Mouse (Mus musculus): ENCODE data around the gene Arcn1. TPM values are rescaled to one million over a fixed set of nuclear protein-coding genes. Genes with fewer than 3 reads are reported as not detected.

The Arcn1 gene
- total and polyA plus RNA-seq, 2 experiments = 33.1 to 98.6 TPM

GRCm38 (mm10) chr9:44699730-44700129 is 67.9 kb downstream of the Arcn1 start:
- no peak for DNase-seq (ENCODE audit: extremely low read depth, low read depth, low spot score)
- WGBS = 86% methylated on average over 5 of the region's 5 CpGs
- H3K4me1 ChIP-seq (ENCODE audit: control insufficient read depth, insufficient read depth, low read length) = no peaks in the 10 kb centered on the region

GRCm38 (mm10) chr9:44699196-44699595 is 68.4 kb downstream of the Arcn1 start:
- Histone ChIP-seq H3K79me2 (ENCODE audit: control insufficient read depth, insufficient read depth, low read length) (no peaks in the 10 kb centered on the region), H3K4me3 (ENCODE audit: insufficient read depth, low read depth, low read length) (no peak overlapping the region), H3K27ac (replicated peaks; ENCODE audit: insufficient read depth, low read depth, low read length) (no peak overlapping the region), H3K9ac (ENCODE audit: low read depth, low read length) (no peak overlapping the region), H3K36me3 (ENCODE audit: control insufficient read depth, insufficient read depth, low read length) (no peaks in the 10 kb centered on the region; the same call in 1 of the 2 replicates), H3K27me3 (ENCODE audit: control insufficient read depth, insufficient read depth, low read length) (no peaks in the 10 kb centered on the region), H3K4me1 (ENCODE audit: control insufficient read depth, insufficient read depth, low read length) (no peaks in the 10 kb centered on the region)
- 95% methylated on average over 10 of the region's 10 CpGs for WGBS
- DNase-seq (ENCODE audit: extremely low read depth, low read depth, low spot score) = no peak
- TF ChIP-seq CTCF (IDR thresholded peaks at IDR 0.05; ENCODE audit: low read depth, low read length) (no peak), POLR2A (IDR thresholded peaks at IDR 0.05; ENCODE audit: extremely low read depth, insufficient read depth, low read length) (no peak)

More at GRCm38 (mm10) chr9:44699730-44700129, 67.9 kb downstream of the Arcn1 start:
- no peak overlapping the region for H3K27ac ChIP-seq (replicated peaks; ENCODE audit: insufficient read depth, low read depth, low read length)
- no peaks in the 10 kb centered on the region for H3K79me2 ChIP-seq (ENCODE audit: control insufficient read depth, insufficient read depth, low read length)
- no peak overlapping the region for H3K4me3 ChIP-seq (ENCODE audit: insufficient read depth, low read depth, low read length)
- H3K9ac ChIP-seq (ENCODE audit: low read depth, low read length) = no peak overlapping the region
- TF ChIP-seq CTCF (IDR thresholded peaks at IDR 0.05; ENCODE audit: low read depth, low read length) (no peak), POLR2A (IDR thresholded peaks at IDR 0.05; ENCODE audit: extremely low read depth, insufficient read depth, low read length) (no peak)
- H3K27me3 ChIP-seq (ENCODE audit: control insufficient read depth, insufficient read depth, low read length) = no peaks in the 10 kb centered on the region
- H3K36me3 ChIP-seq (ENCODE audit: control insufficient read depth, insufficient read depth, low read length) = no peaks in the 10 kb centered on the region; the same call in 1 of the 2 replicates

DNA sequence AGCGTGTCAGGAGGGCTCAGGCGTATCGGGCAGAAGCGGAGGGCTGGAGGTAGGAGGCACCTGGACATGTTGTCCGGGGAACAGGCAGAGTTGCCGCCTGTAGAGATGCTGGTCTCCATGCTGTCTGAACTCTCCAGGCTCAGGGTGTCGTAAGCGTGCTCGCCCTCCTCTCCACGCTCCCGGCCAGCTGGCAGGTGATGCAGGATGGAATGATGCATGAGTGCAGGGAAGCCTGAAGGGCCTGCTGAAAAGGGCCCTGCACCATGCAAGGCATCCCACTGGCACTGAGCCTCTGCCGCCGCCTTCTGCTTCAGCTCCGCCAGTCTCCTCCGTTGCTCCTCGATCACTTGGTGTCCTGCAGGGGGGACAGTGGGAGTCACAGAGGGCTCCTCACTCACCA is 69.8 kb downstream of the Arcn1 start:
- WGBS = 97% methylated on average over 16 of the region's 16 CpGs
- TF ChIP-seq CTCF (IDR thresholded peaks at IDR 0.05; ENCODE audit: low read depth, low read length) (no peak), POLR2A (IDR thresholded peaks at IDR 0.05; ENCODE audit: extremely low read depth, insufficient read depth, low read length) (no peak)
- no peaks in the 10 kb centered on the region for H3K79me2 ChIP-seq (ENCODE audit: control insufficient read depth, insufficient read depth, low read length)
- H3K36me3 ChIP-seq (ENCODE audit: control insufficient read depth, insufficient read depth, low read length) = no peaks in the 10 kb centered on the region; the same call in 1 of the 2 replicates
- H3K4me1 ChIP-seq (ENCODE audit: control insufficient read depth, insufficient read depth, low read length) = no peaks in the 10 kb centered on the region
- DNase-seq (ENCODE audit: extremely low read depth, low read depth, low spot score) = no peak
- no peaks in the 10 kb centered on the region for H3K27me3 ChIP-seq (ENCODE audit: control insufficient read depth, insufficient read depth, low read length)
- no peak overlapping the region for H3K27ac ChIP-seq (replicated peaks; ENCODE audit: insufficient read depth, low read depth, low read length)
- no peak overlapping the region for H3K4me3 ChIP-seq (ENCODE audit: insufficient read depth, low read depth, low read length)
- H3K9ac ChIP-seq (ENCODE audit: low read depth, low read length) = no peak overlapping the region

DNA sequence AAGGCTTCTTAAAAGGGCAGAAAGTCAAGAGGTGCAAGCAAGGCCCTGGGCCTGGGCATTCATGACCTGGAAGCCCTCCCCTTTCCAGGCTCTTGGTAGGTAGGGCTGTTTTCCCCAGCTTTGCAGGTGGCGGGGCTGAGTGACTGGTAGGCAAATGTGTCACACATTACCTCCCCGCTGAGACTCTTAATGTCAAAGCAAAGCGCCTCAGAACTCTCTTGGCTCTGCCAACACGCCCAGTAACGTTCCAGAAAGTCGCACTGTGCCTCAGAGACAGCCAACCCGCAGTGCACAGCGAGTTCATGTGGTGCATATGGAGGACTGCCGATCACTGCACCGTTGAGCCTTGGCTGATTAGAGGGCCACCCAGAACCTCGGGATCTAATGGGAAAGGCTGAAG is 74.6 kb downstream of the Arcn1 start:
- 97% methylated on average over 11 of the region's 11 CpGs for WGBS
- no peak overlapping the region for H3K4me3 ChIP-seq (ENCODE audit: insufficient read depth, low read depth, low read length)
- no peak overlapping the region for H3K27ac ChIP-seq (replicated peaks; ENCODE audit: insufficient read depth, low read depth, low read length)
- H3K36me3 ChIP-seq (ENCODE audit: control insufficient read depth, insufficient read depth, low read length) = no peaks in the 10 kb centered on the region; the same call in 1 of the 2 replicates
- H3K79me2 ChIP-seq (ENCODE audit: control insufficient read depth, insufficient read depth, low read length) = no peaks in the 10 kb centered on the region
- no peak for DNase-seq (ENCODE audit: extremely low read depth, low read depth, low spot score)
- TF ChIP-seq POLR2A (IDR thresholded peaks at IDR 0.05; ENCODE audit: extremely low read depth, insufficient read depth, low read length) (no peak), CTCF (IDR thresholded peaks at IDR 0.05; ENCODE audit: low read depth, low read length) (no peak)
- peaks cover 13% of the 10 kb centered on the region for H3K4me1 ChIP-seq (ENCODE audit: control insufficient read depth, insufficient read depth, low read length)
- H3K9ac ChIP-seq (ENCODE audit: low read depth, low read length) = no peak overlapping the region
- no peaks in the 10 kb centered on the region for H3K27me3 ChIP-seq (ENCODE audit: control insufficient read depth, insufficient read depth, low read length)

DNA sequence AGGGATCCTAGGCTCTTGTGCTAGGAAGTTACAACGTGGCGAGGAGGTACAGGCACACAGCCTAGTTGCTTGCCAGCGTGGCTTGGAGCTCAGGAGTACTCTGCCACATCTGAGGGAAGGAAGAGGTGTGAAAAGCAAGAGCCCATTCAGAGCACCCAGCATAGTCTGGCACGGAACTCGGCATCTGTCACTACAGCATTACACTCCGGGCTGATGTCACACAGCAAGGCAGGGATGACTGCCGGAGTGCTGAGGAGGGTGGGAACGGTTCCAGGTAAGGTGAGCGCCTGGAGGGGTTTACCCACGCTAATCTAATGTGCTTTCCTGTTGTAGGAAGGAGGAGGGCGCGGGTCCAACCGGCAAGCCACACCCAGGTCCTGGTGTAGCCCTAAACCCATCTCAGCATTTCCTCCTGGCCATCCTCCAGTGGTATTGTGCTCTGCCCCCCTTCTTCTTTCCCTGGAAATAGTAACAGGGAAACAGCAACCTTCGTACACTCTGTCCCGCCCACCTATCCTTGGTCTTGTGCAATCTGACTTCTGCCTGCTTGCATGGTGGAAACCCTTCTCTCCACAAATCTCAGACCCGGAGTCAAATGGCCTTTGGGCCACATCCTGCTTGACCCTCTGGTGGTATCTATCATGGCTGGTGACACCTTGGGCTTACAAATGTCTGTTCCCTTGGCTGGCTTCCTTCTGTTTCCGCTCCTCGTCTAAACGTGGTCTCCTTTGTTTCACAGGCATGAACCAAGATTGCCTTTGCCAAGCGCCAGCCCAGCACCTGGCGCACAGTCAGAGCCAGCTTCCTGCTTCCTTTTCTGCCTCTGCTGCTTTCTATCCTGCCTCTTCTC is 75.7 kb downstream of the Arcn1 start:
- Histone ChIP-seq H3K4me1 (ENCODE audit: control insufficient read depth, insufficient read depth, low read length) (peaks cover 13% of the 10 kb centered on the region), H3K9ac (ENCODE audit: low read depth, low read length) (no peak overlapping the region), H3K27me3 (ENCODE audit: control insufficient read depth, insufficient read depth, low read length) (no peaks in the 10 kb centered on the region), H3K79me2 (ENCODE audit: control insufficient read depth, insufficient read depth, low read length) (no peaks in the 10 kb centered on the region), H3K36me3 (ENCODE audit: control insufficient read depth, insufficient read depth, low read length) (no peaks in the 10 kb centered on the region; the same call in 1 of the 2 replicates), H3K4me3 (ENCODE audit: insufficient read depth, low read depth, low read length) (no peak overlapping the region), H3K27ac (replicated peaks; ENCODE audit: insufficient read depth, low read depth, low read length) (peak overlapping the region; percentile 6)
- peak; percentile 80 for DNase-seq (ENCODE audit: extremely low read depth, low read depth, low spot score)
- TF ChIP-seq POLR2A (IDR thresholded peaks at IDR 0.05; ENCODE audit: extremely low read depth, insufficient read depth, low read length) (no peak), CTCF (IDR thresholded peaks at IDR 0.05; ENCODE audit: low read depth, low read length) (no peak)
- WGBS = 17% methylated on average over 21 of the region's 21 CpGs

Other genes with a start within 250 kb of the Arcn1 start
- 0.18 and 0.20 TPM in 2 replicates for gene Cxcr5, start 206.0 kb downstream of the Arcn1 start, total RNA-seq (2014; rRNA removed)
- 0.24 and 1.4 TPM in 2 replicates for gene Cxcr5, start 206.0 kb downstream of the Arcn1 start, polyA plus RNA-seq (2012; rRNA removed)
- 58.4 and 58.7 TPM in 2 replicates for gene Ddx6, start 163.0 kb downstream of the Arcn1 start, total RNA-seq (2014; rRNA removed)
- 8.4 and 8.8 TPM in 2 replicates for gene Ddx6, start 163.0 kb downstream of the Arcn1 start, polyA plus RNA-seq (2012; rRNA removed)
- 0.34 and 0.37 TPM in 2 replicates for gene Treh, start 94.6 kb downstream of the Arcn1 start, total RNA-seq (2014; rRNA removed)
- gene Treh, start 94.6 kb downstream of the Arcn1 start, polyA plus RNA-seq (2012; rRNA removed) = 0.15 and 0.17 TPM in 2 replicates
- gene Phldb1, start 32.6 kb downstream of the Arcn1 start, total RNA-seq (2014; rRNA removed) = 2.2 and 4.6 TPM in 2 replicates
- gene Phldb1, start 32.6 kb downstream of the Arcn1 start, polyA plus RNA-seq (2012; rRNA removed) = 2.6 and 5.9 TPM in 2 replicates
- gene Ift46, start 63 bp upstream of the Arcn1 start, total RNA-seq (2014; rRNA removed) = 27.5 and 33.2 TPM in 2 replicates
- 24.3 and 33.5 TPM in 2 replicates for gene Ift46, start 63 bp upstream of the Arcn1 start, polyA plus RNA-seq (2012; rRNA removed)
- 17.1 and 23.8 TPM in 2 replicates for gene Tmem25, start 31.5 kb upstream of the Arcn1 start, total RNA-seq (2014; rRNA removed)
- 67.0 and 77.3 TPM in 2 replicates for gene Tmem25, start 31.5 kb upstream of the Arcn1 start, polyA plus RNA-seq (2012; rRNA removed)
- 1,192 and 1,193 TPM in 2 replicates for gene Ttc36, start 35.2 kb upstream of the Arcn1 start, total RNA-seq (2014; rRNA removed)
- gene Ttc36, start 35.2 kb upstream of the Arcn1 start, polyA plus RNA-seq (2012; rRNA removed) = 2,094 and 2,442 TPM in 2 replicates
- gene Kmt2a, start 113.5 kb upstream of the Arcn1 start, total RNA-seq (2014; rRNA removed) = 1.9 and 2.8 TPM in 2 replicates
- 3.9 and 5.3 TPM in 2 replicates for gene Kmt2a, start 113.5 kb upstream of the Arcn1 start, polyA plus RNA-seq (2012; rRNA removed)
- gene Atp5l, start 152.9 kb upstream of the Arcn1 start, total RNA-seq (2014; rRNA removed) = 572 and 586 TPM in 2 replicates
- 230 and 372 TPM in 2 replicates for gene Atp5l, start 152.9 kb upstream of the Arcn1 start, polyA plus RNA-seq (2012; rRNA removed)
- 33.6 and 37.0 TPM in 2 replicates for gene Ube4a, start 197.8 kb upstream of the Arcn1 start, total RNA-seq (2014; rRNA removed)
- 11.6 and 11.9 TPM in 2 replicates for gene Ube4a, start 197.8 kb upstream of the Arcn1 start, polyA plus RNA-seq (2012; rRNA removed)
- gene Cd3g, start 212.6 kb upstream of the Arcn1 start, total RNA-seq (2014; rRNA removed) = 1.1 and 1.6 TPM in 2 replicates
- gene Cd3g, start 212.6 kb upstream of the Arcn1 start, polyA plus RNA-seq (2012; rRNA removed) = 0.38 and 0.83 TPM in 2 replicates
- 0.09 and 0.20 TPM in 2 replicates for gene Cd3d, start 213.9 kb upstream of the Arcn1 start, total RNA-seq (2014; rRNA removed)
- 0.37 and 0.73 TPM in 2 replicates for gene Cd3d, start 213.9 kb upstream of the Arcn1 start, polyA plus RNA-seq (2012; rRNA removed)
- gene Cd3e, start 241.8 kb upstream of the Arcn1 start, total RNA-seq (2014; rRNA removed) = 0.09 and 0.60 TPM in 2 replicates
- gene Cd3e, start 241.8 kb upstream of the Arcn1 start, polyA plus RNA-seq (2012; rRNA removed) = 0.68 and 0.82 TPM in 2 replicates